Mouse (Mus musculus): ENCODE data around the gene Ptprg. TPM values are rescaled to one million over a fixed set of nuclear protein-coding genes. Genes with fewer than 3 reads are reported as not detected.
A peak's percentile ranks its signal among the peaks of the same experiment; 100 is the strongest.

Ptprg gene
- polyA plus RNA-seq, 1 experiment from 2014 or later = 37.0 TPM

DNA sequence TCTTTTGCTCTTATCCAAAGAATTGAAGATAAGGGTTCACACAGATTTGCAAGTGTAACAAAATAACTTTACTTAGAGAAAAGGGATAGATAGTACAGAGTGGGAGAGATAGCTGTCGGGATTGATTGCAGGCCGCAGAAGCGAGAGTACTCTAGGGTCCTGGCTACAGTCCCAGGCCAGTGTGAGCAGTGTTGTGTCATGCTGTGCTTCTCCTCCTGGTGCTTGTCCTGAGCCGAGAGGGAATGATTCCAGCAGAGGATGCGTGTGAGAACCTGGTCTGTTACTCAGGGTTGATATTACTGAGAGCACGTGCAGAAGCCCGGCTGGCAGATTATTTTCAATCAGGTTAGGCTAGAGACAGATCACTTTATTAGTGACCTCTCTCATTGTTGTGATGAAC is 523.9 kb downstream of the Ptprg start:
- no peak for DNase-seq (ENCODE audit: extremely low spot score, low spot score)
- Histone ChIP-seq H3K4me3 (no peak overlapping the region), H3K36me3 (replicated peaks) (no peaks in the 10 kb centered on the region), H3K9me3 (no peaks in the 10 kb centered on the region), H3K27ac (no peak overlapping the region), H3K4me1 (peaks cover 41% of the 10 kb centered on the region), H3K27me3 (ENCODE audit: poor library complexity, severe bottlenecking) (no peaks in the 10 kb centered on the region)
- WGBS = 93% methylated on average over 7 of the region's 7 CpGs

DNA sequence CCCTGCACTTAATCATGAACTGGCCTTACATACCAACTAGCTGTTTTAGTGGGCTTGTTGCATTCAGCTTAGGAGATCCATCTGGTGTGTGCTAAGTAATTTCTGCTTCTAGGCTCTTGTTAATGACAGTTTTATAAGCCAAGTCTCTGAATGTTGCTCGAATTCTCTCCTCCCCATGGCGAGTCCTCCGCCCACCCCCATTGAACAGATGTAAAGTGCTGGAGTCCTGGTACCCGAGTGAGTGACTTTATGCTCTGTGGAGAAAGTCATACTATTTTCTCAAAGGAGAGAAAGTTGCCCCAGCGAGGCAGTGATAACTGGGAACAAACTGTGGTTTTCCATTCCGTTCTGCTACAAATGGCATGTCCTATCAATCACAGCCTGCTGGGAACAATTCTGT is 525.9 kb downstream of the Ptprg start:
- Histone ChIP-seq H3K36me3 (replicated peaks) (no peaks in the 10 kb centered on the region), H3K9me3 (no peaks in the 10 kb centered on the region), H3K27ac (no peak overlapping the region), H3K4me3 (no peak overlapping the region), H3K4me1 (peaks cover 54% of the 10 kb centered on the region), H3K27me3 (ENCODE audit: poor library complexity, severe bottlenecking) (no peaks in the 10 kb centered on the region)
- 77% methylated on average over 6 of the region's 6 CpGs for WGBS
- DNase-seq (ENCODE audit: extremely low spot score, low spot score) = no peak

DNA sequence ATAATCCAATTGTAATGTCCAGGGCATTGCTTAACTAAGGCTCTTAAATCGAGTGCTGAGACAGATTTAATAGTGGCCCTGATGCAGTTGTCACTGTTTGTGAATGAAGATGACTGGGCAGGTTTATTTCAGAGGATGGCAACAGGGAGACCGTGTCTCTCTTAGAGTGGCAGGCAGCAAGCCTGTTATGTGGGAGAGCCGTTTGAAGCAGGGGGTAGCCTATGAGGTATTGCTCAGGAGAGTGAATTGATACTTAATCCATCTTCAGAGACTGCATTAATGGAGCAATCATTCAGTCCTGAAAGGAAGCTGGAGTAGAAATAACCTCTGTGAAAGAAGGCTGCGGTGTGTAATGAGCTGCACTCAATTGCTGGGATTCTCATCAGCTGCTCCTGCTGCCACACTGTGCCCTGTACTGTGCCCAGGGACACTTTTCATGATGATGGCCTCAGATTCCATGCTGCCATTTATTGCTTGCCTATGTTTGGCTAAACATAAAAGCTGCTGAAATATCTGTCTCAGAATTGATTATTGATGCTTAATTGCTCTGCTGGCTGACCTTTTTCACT is 526.6 kb downstream of the Ptprg start:
- Histone ChIP-seq H3K4me3 (no peak overlapping the region), H3K27me3 (ENCODE audit: poor library complexity, severe bottlenecking) (peaks cover 3% of the 10 kb centered on the region; the same call in 1 of the 2 replicates), H3K9me3 (no peaks in the 10 kb centered on the region), H3K4me1 (peaks cover 61% of the 10 kb centered on the region), H3K27ac (no peak overlapping the region), H3K36me3 (replicated peaks) (no peaks in the 10 kb centered on the region)
- no peak for DNase-seq (ENCODE audit: extremely low spot score, low spot score)
- 37% methylated on average over 4 of the region's 4 CpGs for WGBS

DNA sequence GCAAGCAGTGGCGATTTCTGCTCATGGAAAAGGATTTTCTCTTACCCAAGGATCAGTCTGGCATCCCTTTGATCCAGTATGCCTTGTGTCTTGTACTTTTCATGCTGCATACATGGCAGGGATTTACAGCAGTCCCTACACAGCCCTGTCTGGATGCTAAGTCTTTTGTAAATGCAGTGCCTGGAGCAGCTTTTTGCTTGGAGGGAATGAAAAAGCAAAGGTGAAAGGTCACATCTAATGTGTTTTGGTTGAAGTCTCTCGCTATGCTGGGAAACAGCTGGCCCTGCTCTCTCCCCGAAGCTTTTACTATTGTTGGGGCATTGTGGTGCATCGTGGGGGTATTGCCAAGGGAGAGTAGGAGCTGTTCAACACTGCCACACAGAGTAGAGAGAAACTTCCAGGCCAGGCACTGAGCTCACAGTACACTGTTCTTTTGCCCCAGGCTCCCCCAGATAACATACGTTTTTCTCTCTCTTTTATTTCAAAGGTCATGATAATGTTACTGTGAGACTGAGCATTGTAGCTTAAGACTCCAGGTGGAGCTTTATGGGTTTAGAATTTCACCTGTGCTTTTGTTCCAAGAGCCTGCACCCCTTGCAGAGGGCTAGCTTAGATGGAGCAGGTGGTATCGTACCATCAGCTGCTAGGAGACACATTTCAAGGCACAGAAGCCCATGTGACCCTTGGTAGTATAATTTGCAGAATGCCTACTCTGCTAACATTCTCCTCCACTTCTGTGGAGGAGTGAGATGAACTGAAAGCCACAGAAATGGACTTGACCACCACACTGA is 529.0 kb downstream of the Ptprg start:
- no peaks in the 10 kb centered on the region for H3K36me3 ChIP-seq (replicated peaks)
- WGBS = 25% methylated on average over 6 of the region's 6 CpGs
- no peaks in the 10 kb centered on the region for H3K9me3 ChIP-seq
- H3K4me3 ChIP-seq = no peak overlapping the region
- H3K27me3 ChIP-seq (ENCODE audit: poor library complexity, severe bottlenecking) = peaks cover 4% of the 10 kb centered on the region; the same call in 1 of the 2 replicates
- H3K27ac ChIP-seq = peak overlapping the region; percentile 60; the same call in 1 of the 2 replicates
- DNase-seq (ENCODE audit: extremely low spot score, low spot score) = peak; percentile 20
- H3K4me1 ChIP-seq = peaks cover 71% of the 10 kb centered on the region

DNA sequence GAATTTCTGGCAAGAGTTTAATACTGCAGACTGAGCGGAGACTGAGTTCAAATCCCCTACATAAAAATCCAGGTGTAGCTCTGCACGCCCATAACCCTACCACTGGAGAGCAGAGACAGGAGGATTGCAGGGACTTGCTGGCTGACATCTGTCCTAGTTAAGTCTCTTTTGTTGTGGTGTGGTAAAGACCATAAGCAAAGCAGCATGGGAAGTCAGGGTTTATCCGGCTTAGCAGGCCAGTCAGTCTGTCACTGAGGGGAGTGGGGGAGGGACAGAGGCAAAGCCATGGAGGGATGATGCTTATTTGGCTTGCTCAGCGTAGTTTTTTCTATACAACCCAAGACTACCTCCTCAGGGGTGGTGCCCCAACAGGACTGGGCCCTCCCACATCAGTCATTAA is 530.7 kb downstream of the Ptprg start:
- H3K36me3 ChIP-seq (replicated peaks) = no peaks in the 10 kb centered on the region
- DNase-seq (ENCODE audit: extremely low spot score, low spot score) = no peak
- H3K9me3 ChIP-seq = no peaks in the 10 kb centered on the region
- no peak overlapping the region for H3K27ac ChIP-seq
- H3K4me1 ChIP-seq = peaks cover 70% of the 10 kb centered on the region
- H3K4me3 ChIP-seq = no peak overlapping the region
- WGBS = 59% methylated on average over 4 of the region's 4 CpGs
- peaks cover 4% of the 10 kb centered on the region; the same call in 1 of the 2 replicates for H3K27me3 ChIP-seq (ENCODE audit: poor library complexity, severe bottlenecking)

DNA sequence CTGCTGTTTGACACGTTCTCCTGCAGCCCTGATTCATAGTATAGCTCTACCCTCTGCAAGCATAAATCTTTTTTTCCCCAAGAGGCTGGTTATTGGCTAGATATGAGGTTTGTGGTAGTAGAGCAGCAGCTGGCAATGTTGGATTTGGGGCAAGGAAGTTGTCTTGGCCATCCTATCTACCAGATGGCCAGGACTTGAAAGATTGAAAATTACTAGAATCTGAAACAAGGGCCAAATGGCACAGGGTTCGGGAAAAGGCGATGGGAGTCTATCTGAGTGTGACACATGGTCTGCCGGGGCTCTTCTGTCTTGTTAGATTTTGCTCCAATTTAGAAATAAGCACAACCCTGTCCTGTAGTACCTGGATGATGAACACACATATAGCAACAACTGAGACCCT is 531.7 kb downstream of the Ptprg start:
- peaks cover 62% of the 10 kb centered on the region for H3K4me1 ChIP-seq
- WGBS = 93% methylated on average over 4 of the region's 4 CpGs

DNA sequence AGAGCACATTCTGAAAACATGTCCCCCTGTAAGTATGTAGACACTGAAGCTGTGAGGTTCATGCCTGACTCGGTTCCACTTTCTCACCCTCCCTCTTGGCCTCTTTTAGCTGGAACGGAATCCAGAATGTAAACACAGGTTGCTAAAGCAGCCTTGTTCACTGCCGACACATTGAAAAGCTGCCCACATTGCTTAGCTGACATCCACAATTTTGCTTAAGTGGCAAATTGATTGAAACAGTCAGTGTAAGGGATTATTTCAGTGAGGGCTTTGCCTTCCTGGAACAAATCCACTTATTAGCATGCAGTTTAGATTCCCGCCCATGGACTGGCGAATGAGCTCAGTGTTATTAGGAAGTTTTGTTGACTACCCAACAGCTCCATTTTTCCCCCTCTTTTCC is 532.8 kb downstream of the Ptprg start:
- peaks cover 51% of the 10 kb centered on the region for H3K4me1 ChIP-seq
- no peak overlapping the region for H3K4me3 ChIP-seq
- WGBS = 73% methylated on average over 5 of the region's 5 CpGs
- H3K27me3 ChIP-seq (ENCODE audit: poor library complexity, severe bottlenecking) = peaks cover 4% of the 10 kb centered on the region; the same call in 1 of the 2 replicates
- DNase-seq (ENCODE audit: extremely low spot score, low spot score) = no peak
- H3K9me3 ChIP-seq = no peaks in the 10 kb centered on the region
- H3K27ac ChIP-seq = no peak overlapping the region
- no peaks in the 10 kb centered on the region for H3K36me3 ChIP-seq (replicated peaks)

More for the DNA sequence above, 531.7 kb downstream of the Ptprg start:
- no peak for DNase-seq (ENCODE audit: extremely low spot score, low spot score)
- H3K36me3 ChIP-seq (replicated peaks) = no peaks in the 10 kb centered on the region
- H3K4me3 ChIP-seq = no peak overlapping the region
- H3K9me3 ChIP-seq = no peaks in the 10 kb centered on the region
- no peak overlapping the region for H3K27ac ChIP-seq
- H3K27me3 ChIP-seq (ENCODE audit: poor library complexity, severe bottlenecking) = peaks cover 4% of the 10 kb centered on the region; the same call in 1 of the 2 replicates

DNA sequence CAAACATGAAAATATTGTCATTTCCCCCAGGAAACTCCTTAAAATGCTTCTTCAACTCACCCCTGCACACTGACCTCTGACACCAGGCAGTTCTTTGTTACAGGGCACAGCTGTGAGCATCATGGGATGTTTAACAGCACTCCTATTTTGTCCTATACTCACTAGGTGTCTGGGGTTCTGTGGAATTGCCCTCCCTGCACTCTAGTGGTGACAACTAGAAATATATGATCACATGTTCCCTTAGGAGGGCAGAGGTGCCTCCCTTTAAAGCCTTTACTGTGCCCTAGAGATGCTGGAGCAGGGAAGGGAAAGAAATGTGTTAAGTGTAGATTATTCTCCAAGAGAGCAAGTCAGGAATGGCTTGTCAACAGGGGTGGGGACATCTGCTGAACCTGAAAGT is 536.6 kb downstream of the Ptprg start:
- Histone ChIP-seq H3K4me1 (peaks cover 17% of the 10 kb centered on the region), H3K4me3 (no peak overlapping the region), H3K9me3 (no peaks in the 10 kb centered on the region), H3K36me3 (replicated peaks) (no peaks in the 10 kb centered on the region), H3K27ac (no peak overlapping the region), H3K27me3 (ENCODE audit: poor library complexity, severe bottlenecking) (peaks cover under 1% of the 10 kb centered on the region; the same call in 1 of the 2 replicates)
- DNase-seq (ENCODE audit: extremely low spot score, low spot score) = no peak

DNA sequence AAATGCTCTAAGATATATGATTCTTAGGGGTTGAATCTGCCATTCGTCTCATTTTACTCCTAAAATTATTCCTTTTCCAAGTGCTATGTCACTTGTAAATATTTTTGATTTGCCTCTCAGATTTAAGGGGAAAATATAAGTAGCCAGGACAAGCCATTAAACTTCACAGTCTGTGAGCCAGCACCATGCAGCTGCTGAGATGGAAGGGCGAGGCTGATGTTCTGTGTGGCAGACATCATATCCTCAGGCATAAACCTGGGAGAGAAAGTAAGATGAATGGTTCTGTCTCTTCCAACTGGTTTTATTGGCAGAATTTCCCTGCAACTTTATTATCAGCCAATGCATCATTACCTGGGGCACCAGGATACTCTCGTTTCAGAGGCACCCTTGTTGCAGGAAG is 538.4 kb downstream of the Ptprg start:
- Histone ChIP-seq H3K4me1 (0 out of 2 replicates have a peak, but pooled peaks cover 5% of the 10 kb centered on the region), H3K9me3 (no peaks in the 10 kb centered on the region), H3K4me3 (no peak overlapping the region), H3K27me3 (ENCODE audit: poor library complexity, severe bottlenecking) (no peaks in the 10 kb centered on the region), H3K27ac (no peak overlapping the region), H3K36me3 (replicated peaks) (no peaks in the 10 kb centered on the region)
- DNase-seq (ENCODE audit: extremely low spot score, low spot score) = no peak
- WGBS = 88% methylated on average over 3 of the region's 3 CpGs

DNA sequence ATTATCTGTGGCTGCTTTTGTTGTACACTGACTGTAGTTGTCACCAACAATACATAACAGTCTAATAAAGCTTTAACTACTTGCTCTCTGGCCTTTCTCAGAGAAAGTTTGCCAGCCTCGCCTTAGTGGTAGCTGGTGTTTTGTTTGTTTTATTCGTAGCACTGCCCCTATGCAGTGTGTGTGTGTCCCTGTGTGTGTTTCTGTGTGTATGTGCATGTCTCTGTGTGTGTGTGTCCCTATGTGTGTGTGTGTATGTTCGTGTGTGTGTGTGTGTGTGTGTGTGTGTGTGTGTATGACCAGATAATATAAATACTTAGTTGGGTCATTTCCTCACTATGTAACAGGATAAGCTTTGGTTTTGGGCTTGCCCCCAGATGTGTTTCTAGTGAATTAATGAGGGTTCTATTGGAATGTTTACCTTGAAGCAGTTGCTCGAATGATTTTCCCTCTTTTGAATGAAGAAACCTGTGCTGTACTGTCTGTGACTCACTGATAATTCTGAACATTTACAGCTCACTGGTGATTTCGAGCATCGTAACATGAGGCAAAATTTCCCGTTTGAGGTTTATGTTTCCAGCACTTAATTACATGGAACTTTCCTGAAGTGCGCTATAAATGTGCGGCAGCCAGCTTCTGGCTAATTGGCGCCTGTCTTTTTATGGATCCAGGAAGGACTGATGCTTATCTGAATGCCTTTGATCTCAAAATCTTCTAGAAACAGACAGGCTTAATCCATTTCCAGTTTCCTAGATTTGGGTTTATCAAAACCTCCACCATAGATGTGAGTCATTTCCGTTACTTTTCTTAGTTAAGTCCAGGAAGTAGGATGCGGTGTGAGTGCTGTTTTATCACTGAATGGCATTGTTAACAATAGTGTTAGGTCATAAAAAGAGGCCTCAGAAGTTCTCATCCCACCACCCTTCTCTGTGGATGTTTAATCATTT is 546.3 kb downstream of the Ptprg start:
- DNase-seq (ENCODE audit: extremely low spot score, low spot score) = no peak
- Histone ChIP-seq H3K4me1 (0 out of 2 replicates have a peak, but pooled peaks cover 3% of the 10 kb centered on the region), H3K27me3 (ENCODE audit: poor library complexity, severe bottlenecking) (no peaks in the 10 kb centered on the region), H3K9me3 (no peaks in the 10 kb centered on the region), H3K4me3 (no peak overlapping the region), H3K27ac (no peak overlapping the region), H3K36me3 (replicated peaks) (no peaks in the 10 kb centered on the region)
- WGBS = 81% methylated on average over 12 of the region's 12 CpGs

DNA sequence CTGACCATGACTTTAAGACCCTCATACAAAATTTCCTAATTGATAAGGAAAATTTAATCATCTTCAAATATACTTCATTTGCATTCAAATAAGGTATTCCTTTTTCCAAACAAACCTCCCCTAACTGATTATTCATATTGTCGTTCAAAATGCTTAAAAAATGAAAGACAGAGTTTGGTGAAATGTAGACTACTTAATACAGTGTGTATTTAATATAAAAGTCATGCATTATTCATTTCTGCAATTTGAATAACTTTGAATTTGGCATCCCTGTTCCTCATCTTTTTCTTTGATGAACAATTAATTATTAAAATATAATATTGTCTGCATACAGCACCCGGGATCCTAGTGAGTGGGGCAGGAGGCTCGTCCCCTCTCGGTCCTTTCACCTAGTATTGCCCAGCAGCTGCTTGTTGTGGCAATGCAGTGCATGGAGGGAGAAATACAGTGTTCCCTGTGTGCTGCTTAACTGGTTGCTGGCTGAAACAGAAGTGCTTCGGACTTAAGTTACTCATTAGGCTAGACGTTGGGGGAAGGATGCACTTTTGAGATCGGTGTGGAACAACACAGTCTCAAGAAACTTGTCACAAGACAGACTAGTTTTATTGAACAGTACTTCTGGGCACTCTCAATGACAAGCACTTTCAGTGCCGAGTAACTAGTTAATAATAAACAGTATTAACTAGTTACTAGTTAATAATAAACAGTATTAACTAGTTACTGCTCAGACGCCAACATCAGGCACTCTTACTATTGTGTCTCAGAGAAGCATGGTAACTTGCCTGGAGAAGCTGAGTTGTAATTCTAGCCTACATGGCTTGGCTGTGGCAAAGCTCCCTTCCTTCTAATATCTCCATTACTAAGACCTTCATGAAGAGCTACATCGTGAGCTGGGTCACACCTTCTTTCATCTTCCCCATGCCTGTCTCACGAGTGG is 549.3 kb downstream of the Ptprg start:
- H3K4me3 ChIP-seq = no peak overlapping the region
- no peak overlapping the region for H3K27ac ChIP-seq
- H3K27me3 ChIP-seq (ENCODE audit: poor library complexity, severe bottlenecking) = no peaks in the 10 kb centered on the region
- DNase-seq (ENCODE audit: extremely low spot score, low spot score) = no peak
- 89% methylated on average over 11 of the region's 11 CpGs for WGBS
- 0 out of 2 replicates have a peak, but pooled peaks cover 3% of the 10 kb centered on the region for H3K4me1 ChIP-seq
- no peaks in the 10 kb centered on the region for H3K9me3 ChIP-seq
- H3K36me3 ChIP-seq (replicated peaks) = no peaks in the 10 kb centered on the region

Data from forebrain, embryonic 10.5 days (tissue).